Mouse (Mus musculus) C2C12 (cell line): Measurements from ENCODE around the gene Ptpru. TPM values are rescaled to one million over a fixed set of nuclear protein-coding genes. Genes with fewer than 3 reads are reported as not detected.

Source experiments
- H3K27me3 ChIP-seq: one replicate; pipeline ENCODE4 v1.6.1; 2011; ENCODE audit not compliant: control insufficient read depth, insufficient read depth, insufficient read length
- H3K36me3 ChIP-seq: one replicate; pipeline ENCODE4 v1.6.1; 2011; ENCODE audit not compliant: control insufficient read depth, insufficient read depth
- H3K4me3 ChIP-seq: one replicate; pipeline ENCODE4 v1.5.1; 2011; ENCODE audit warnings: mild to moderate bottlenecking, control low read depth; ENCODE audit not compliant: poor library complexity, insufficient read depth, severe bottlenecking
- H3K79me2 ChIP-seq: one replicate; pipeline ENCODE4 v1.6.1; 2011; ENCODE audit not compliant: control insufficient read depth, insufficient read depth
- H3K79me3 ChIP-seq: one replicate; pipeline ENCODE4 v1.6.1; 2011; ENCODE audit warnings: low read depth, control low read depth
- H3ac ChIP-seq: one replicate; pipeline ENCODE3; 2011; ENCODE audit warnings: low read depth; ENCODE audit not compliant: control insufficient read depth, insufficient read length
- CEBPB ChIP-seq: IDR thresholded peaks from one replicate; pipeline ENCODE4 v1.6.1; 2011; ENCODE audit warnings: low read depth, mild to moderate bottlenecking, control low read depth, moderate library complexity
- CTCF ChIP-seq: IDR thresholded peaks from one replicate; pipeline ENCODE4 v1.5.1; 2011; ENCODE audit not compliant: control insufficient read depth, insufficient read depth, insufficient read length
- FOSL1 ChIP-seq: IDR thresholded peaks from one replicate; pipeline ENCODE4 v1.8.0; 2011; ENCODE audit warnings: mild to moderate bottlenecking, low read length; ENCODE audit not compliant: poor library complexity, insufficient read depth, severe bottlenecking
- MAX ChIP-seq: IDR thresholded peaks from one replicate; pipeline ENCODE4 v1.6.1; 2011; ENCODE audit warnings: mild to moderate bottlenecking, control low read depth
- MYOD1 ChIP-seq: IDR thresholded peaks from one replicate; pipeline ENCODE4 v1.6.1; 2011; ENCODE audit warnings: low read depth; ENCODE audit not compliant: control insufficient read depth, insufficient read length
- MYOG ChIP-seq: IDR thresholded peaks from one replicate; pipeline ENCODE4 v1.6.1; 2011; ENCODE audit not compliant: control insufficient read depth, insufficient read length; ENCODE audit errors: extremely low read depth
- USF1 ChIP-seq: IDR thresholded peaks from one replicate; pipeline ENCODE4 v1.6.1; 2011; ENCODE audit warnings: low read depth, mild to moderate bottlenecking, control low read depth, moderate library complexity
- long read RNA-seq, 2 experiments: library from polyadenylated mRNA; unstranded; transcript quantifications; one replicate each; pipeline ENCODE4 v2.0.0; 2019 to 2020
- polyA plus RNA-seq: library from polyadenylated mRNA; unstranded; fragments of >200 nt; fragmentation: generic; extraction: Trizol; gene quantifications from one replicate; pipeline ENCODE4 v1.2.1, GENCODE M21; 2012; ENCODE audit warnings: missing spikeins

Gene Ptpru
- 0.07 TPM for polyA plus RNA-seq
- long read RNA-seq, experiment 1: 0 reads
- long read RNA-seq, experiment 2, full-length matches to known transcripts: 1 of 1 reads
- long read RNA-seq, experiment 2, partial matches to known transcripts: 0 of 1 reads
- long read RNA-seq, experiment 2, other reads (novel, unspliced or antisense): 0 of 1 reads

DNA sequence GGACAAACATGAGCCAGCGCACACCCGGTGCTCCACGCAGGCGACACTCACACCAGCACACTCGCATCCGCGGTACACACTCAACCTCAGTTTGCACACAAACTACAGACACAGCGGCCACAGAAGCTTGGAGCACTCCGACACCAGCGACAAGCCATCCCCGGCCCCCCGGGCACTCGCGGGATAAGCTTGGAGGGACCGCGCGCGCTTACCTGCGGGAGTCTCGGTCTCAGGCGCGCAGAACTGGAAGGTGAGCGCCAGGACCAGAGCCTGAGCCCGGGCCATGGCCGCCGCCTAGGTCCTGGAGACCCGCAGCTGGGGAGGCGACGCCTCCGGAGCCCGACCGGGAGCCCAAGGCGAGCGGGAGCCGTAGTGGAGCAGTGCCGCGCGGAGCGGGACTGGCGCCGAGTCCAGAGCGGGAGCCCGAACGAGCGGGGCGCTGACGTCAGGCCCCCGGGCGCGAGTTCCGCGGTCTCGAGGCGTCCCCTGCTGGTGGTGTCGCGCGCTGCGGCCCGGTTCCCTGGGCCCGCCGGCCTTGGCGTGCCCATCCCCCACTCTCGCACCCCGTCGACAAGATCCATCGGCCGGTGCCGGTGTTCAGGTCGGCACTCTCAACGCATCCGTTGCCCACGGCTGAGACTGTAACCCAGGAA lies at the start of gene Ptpru:
Gene Ptpru, minus strand, starts transcription at position 417 of the 653 bp plus-strand sequence.
- H3K4me3 ChIP-seq: no peak within 1 kb of the TSS
- H3K79me2 ChIP-seq: no peaks in the 10 kb centered on the region
- TF ChIP-seq CTCF: peak; percentile 100
- TF ChIP-seq MYOG: no peak
- H3K79me3 ChIP-seq: no peaks in the 10 kb centered on the region
- no peaks in the 10 kb centered on the region for H3K36me3 ChIP-seq
- peaks cover 45% of the 10 kb centered on the region for H3K27me3 ChIP-seq
- H3ac ChIP-seq: peak within 1 kb of the TSS; percentile 28

DNA sequence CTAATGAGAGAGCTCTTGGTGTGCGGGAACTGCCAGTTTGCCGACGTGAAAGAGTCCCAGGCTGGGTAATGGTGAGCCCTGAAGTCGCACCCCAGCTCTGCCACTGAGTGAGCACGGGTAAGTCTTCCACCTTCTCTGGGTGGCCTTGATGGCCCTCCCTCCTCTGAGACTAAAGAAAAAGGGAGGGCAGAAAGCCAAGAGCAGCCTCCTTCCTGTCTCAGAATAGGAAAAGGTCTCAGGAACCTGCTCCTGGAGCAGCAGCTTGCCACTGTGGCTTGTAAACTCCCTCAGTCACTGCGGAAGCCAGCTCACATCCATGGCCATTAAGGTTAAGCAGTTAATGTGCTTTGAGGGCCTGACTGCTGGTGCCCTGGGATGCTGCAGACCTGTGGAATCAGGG lies 47.3 kb upstream of the Ptpru start:
- Histone ChIP-seq H3ac (no peak overlapping the region), H3K79me3 (peaks cover 99% of the 10 kb centered on the region), H3K4me3 (no peak overlapping the region), H3K27me3 (no peaks in the 10 kb centered on the region), H3K36me3 (peaks cover 32% of the 10 kb centered on the region), H3K79me2 (peaks cover 100% of the 10 kb centered on the region)
- TF ChIP-seq MYOD1 (no peak), CEBPB (no peak), FOSL1 (no peak), MYOG (no peak), MAX (no peak), CTCF (no peak), USF1 (no peak)

GRCm38 (mm10) chr4:131883571-131883970 lies 45.5 kb upstream of the Ptpru start:
- H3K79me2 ChIP-seq: peaks cover 100% of the 10 kb centered on the region
- no peak overlapping the region for H3ac ChIP-seq
- peaks cover 100% of the 10 kb centered on the region for H3K79me3 ChIP-seq
- peaks cover 26% of the 10 kb centered on the region for H3K36me3 ChIP-seq
- H3K4me3 ChIP-seq: no peak overlapping the region
- TF ChIP-seq FOSL1 (no peak), CEBPB (no peak), MYOD1 (no peak), MAX (no peak), CTCF (no peak), MYOG (no peak), USF1 (no peak)
- no peaks in the 10 kb centered on the region for H3K27me3 ChIP-seq

GRCm38 (mm10) chr4:131881306-131881705 lies 43.2 kb upstream of the Ptpru start:
- peaks cover 100% of the 10 kb centered on the region for H3K79me3 ChIP-seq
- peaks cover 19% of the 10 kb centered on the region for H3K36me3 ChIP-seq
- H3K79me2 ChIP-seq: peaks cover 100% of the 10 kb centered on the region
- no peak overlapping the region for H3ac ChIP-seq
- H3K4me3 ChIP-seq: no peak overlapping the region
- no peaks in the 10 kb centered on the region for H3K27me3 ChIP-seq
- TF ChIP-seq MYOD1 (no peak), MAX (no peak), CEBPB (no peak), CTCF (no peak), FOSL1 (no peak), USF1 (no peak), MYOG (no peak)

DNA sequence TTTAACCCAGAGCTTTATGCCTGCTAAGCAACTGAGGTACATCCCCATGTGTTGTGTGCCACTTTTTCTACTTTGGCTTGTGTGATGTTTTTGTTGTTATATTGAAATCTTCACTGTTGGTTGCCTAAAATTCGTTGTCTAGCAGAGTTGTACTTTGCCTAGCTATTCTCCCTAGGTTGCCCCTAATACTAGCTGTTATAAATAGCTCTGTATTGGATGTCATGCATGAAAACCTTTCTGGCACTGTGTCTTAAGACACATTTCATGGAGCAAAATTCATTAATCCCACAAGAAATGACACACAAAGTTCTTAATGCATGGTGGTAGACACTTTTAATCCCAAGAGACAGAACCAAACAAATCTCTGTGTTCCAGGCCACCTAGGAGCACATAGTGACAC lies 41.6 kb upstream of the Ptpru start:
- H3K36me3 ChIP-seq: peaks cover 5% of the 10 kb centered on the region
- no peak overlapping the region for H3K4me3 ChIP-seq
- H3K79me2 ChIP-seq: peaks cover 100% of the 10 kb centered on the region
- H3K79me3 ChIP-seq: peaks cover 100% of the 10 kb centered on the region
- H3ac ChIP-seq: no peak overlapping the region
- no peaks in the 10 kb centered on the region for H3K27me3 ChIP-seq
- TF ChIP-seq USF1: no peak

GRCm38 (mm10) chr4:131876836-131877235 lies 38.7 kb upstream of the Ptpru start:
- no peak for TF ChIP-seq MYOD1
- no peak for TF ChIP-seq MYOG
- no peak for TF ChIP-seq USF1
- no peak for TF ChIP-seq FOSL1
- no peak for TF ChIP-seq MAX
- TF ChIP-seq CTCF: no peak
- TF ChIP-seq CEBPB: no peak
- Histone ChIP-seq H3ac (no peak overlapping the region), H3K4me3 (no peak overlapping the region)

More at GRCm38 (mm10) chr4:131876836-131877235, 38.7 kb upstream of the Ptpru start:
- peaks cover 97% of the 10 kb centered on the region for H3K79me2 ChIP-seq
- peaks cover 83% of the 10 kb centered on the region for H3K79me3 ChIP-seq
- no peaks in the 10 kb centered on the region for H3K36me3 ChIP-seq
- H3K27me3 ChIP-seq: no peaks in the 10 kb centered on the region
